Mouse (Mus musculus) thymus, postnatal 4 days (tissue): ENCODE results near the gene Ccdc63.

Source experiments
- DNase-seq: peaks from one replicate; pipeline ENCODE4 v3.0.0; 2021

Ccdc63 gene

GRCm38 (mm10) chr5:122080930-122081329 is 59.7 kb downstream of the Ccdc63 start:
- DNase-seq: no peak

GRCm38 (mm10) chr5:122079796-122080195 is 60.8 kb downstream of the Ccdc63 start:
- peak; percentile 48 for DNase-seq

- no peak for DNase-seq
These were observed 63.4 kb downstream of the Ccdc63 start for GRCm38 (mm10) chr5:122077244-122077643.

GRCm38 (mm10) chr5:122075736-122076135 is 64.9 kb downstream of the Ccdc63 start:
- peak; percentile 56 for DNase-seq

- no peak for DNase-seq
These were observed 68.6 kb downstream of the Ccdc63 start for GRCm38 (mm10) chr5:122071997-122072396.

- no peak for DNase-seq
These were observed 69.4 kb downstream of the Ccdc63 start for GRCm38 (mm10) chr5:122070963-122071800.

- DNase-seq: no peak
These were observed 72.1 kb downstream of the Ccdc63 start for GRCm38 (mm10) chr5:122068563-122068962.

- DNase-seq: no peak
These were observed 77.3 kb downstream of the Ccdc63 start for GRCm38 (mm10) chr5:122063204-122063933.

GRCm38 (mm10) chr5:122062479-122062878 is 78.1 kb downstream of the Ccdc63 start:
- DNase-seq: no peak

- no peak for DNase-seq
These were observed 79.8 kb downstream of the Ccdc63 start for GRCm38 (mm10) chr5:122060767-122061333.

GRCm38 (mm10) chr5:122059060-122060017 is 81.3 kb downstream of the Ccdc63 start:
- DNase-seq: peak; percentile 65
